Mouse (Mus musculus) MEL (cell line): ENCODE measurements around the gene Pcsk5. TPM values are rescaled to one million over a fixed set of nuclear protein-coding genes. Genes with fewer than 3 reads are reported as not detected.

Experiments used
- DNase-seq: peaks from one replicate; pipeline ENCODE4 v3.0.0; 2011; ENCODE audit warnings: low read depth, low spot score
- H3K27ac ChIP-seq: 2 replicates; pipeline ENCODE4 v1.5.1; 2012; ENCODE audit warnings: low read depth, mild to moderate bottlenecking, control low read depth, low read length, moderate library complexity; ENCODE audit not compliant: control insufficient read depth
- H3K27me3 ChIP-seq, 2 experiments: fragments of 150-350 bp in 1 of 2; sonication (generic) in 1 of 2; 2 replicates each; pipeline ENCODE4 v1.6.1; 2012; ENCODE audit warnings: low read length in 2 of 2, mild to moderate bottlenecking in 2 of 2, improper control_type of control experiment in 1 of 2, moderate library complexity in 1 of 2; ENCODE audit not compliant: insufficient read depth in 2 of 2, control insufficient read depth in 1 of 2
- H3K36me3 ChIP-seq, 2 experiments: 2 replicates each; pipeline ENCODE4 v1.6.1; 2012 to 2014; ENCODE audit warnings: low read length in 2 of 2, improper control_type of control experiment in 1 of 2, inconsistent platforms in 1 of 2, mild to moderate bottlenecking in 1 of 2; ENCODE audit not compliant: insufficient read depth in 2 of 2, control insufficient read depth in 1 of 2
- H3K4me1 ChIP-seq, 2 experiments: fragments of 150-350 bp in 1 of 2; sonication (generic) in 1 of 2; 2 replicates each; pipeline ENCODE4 v1.6.1; 2012; ENCODE audit warnings: low read length in 2 of 2, improper control_type of control experiment in 1 of 2, mild to moderate bottlenecking in 1 of 2; ENCODE audit not compliant: insufficient read depth in 2 of 2, control insufficient read depth in 1 of 2
- H3K4me3 ChIP-seq, 2 experiments: fragments of 150-350 bp in 1 of 2; sonication (generic) in 1 of 2; 2 replicates each; pipeline ENCODE4 v1.5.1; 2012; ENCODE audit warnings: low read depth in 2 of 2, low read length in 2 of 2, mild to moderate bottlenecking in 2 of 2, moderate library complexity in 2 of 2, control low read depth in 1 of 2, improper control_type of control experiment in 1 of 2; ENCODE audit not compliant: control insufficient read depth in 1 of 2, insufficient read depth in 1 of 2
- H3K79me2 ChIP-seq: 2 replicates; pipeline ENCODE4 v1.6.1; 2012; ENCODE audit warnings: mild to moderate bottlenecking, low read length, moderate library complexity; ENCODE audit not compliant: control insufficient read depth, poor library complexity, insufficient read depth
- H3K9ac ChIP-seq: 2 replicates; pipeline ENCODE4 v1.6.1; 2012; ENCODE audit warnings: low read depth, mild to moderate bottlenecking, control low read depth, low read length, moderate library complexity; ENCODE audit not compliant: control insufficient read depth, poor library complexity, severe bottlenecking
- H3K9me3 ChIP-seq: fragments of 150-350 bp; sonication (generic); replicated peaks from 2 replicates; pipeline ENCODE4 v1.6.1; 2012; ENCODE audit warnings: mild to moderate bottlenecking, low read length, improper control_type of control experiment, moderate library complexity; ENCODE audit not compliant: insufficient read depth
- BHLHE40 ChIP-seq: IDR thresholded peaks from 2 replicates; pipeline ENCODE4 v1.6.1; 2012; ENCODE audit warnings: low read depth, mild to moderate bottlenecking, inconsistent platforms, low read length, improper control_type of control experiment, borderline replicate concordance
- CHD1 ChIP-seq: IDR thresholded peaks from 2 replicates; pipeline ENCODE4 v1.6.1; 2012; ENCODE audit warnings: low read depth, mild to moderate bottlenecking, inconsistent platforms, low read length, improper control_type of control experiment
- CHD2 ChIP-seq: IDR thresholded peaks from 2 replicates; pipeline ENCODE4 v1.6.1; 2011; ENCODE audit warnings: low read length, improper control_type of control experiment
- EP300 ChIP-seq, 2 experiments: IDR thresholded peaks; 2 replicates each; pipeline ENCODE4 v1.6.1; 2011; ENCODE audit warnings: improper control_type of control experiment in 2 of 2, low read length in 2 of 2, low read depth in 1 of 2, mild to moderate bottlenecking in 1 of 2
- ETS1 ChIP-seq: IDR thresholded peaks from 2 replicates; pipeline ENCODE4 v1.6.1; 2012; ENCODE audit warnings: low read depth, mild to moderate bottlenecking, inconsistent platforms, low read length, improper control_type of control experiment, moderate library complexity
- KAT2A ChIP-seq: conservative IDR thresholded peaks from 2 replicates; pipeline ENCODE4 v1.6.1; 2012; ENCODE audit warnings: low read depth, low read length, improper control_type of control experiment, inconsistent platforms
- MAFK ChIP-seq: IDR thresholded peaks from 2 replicates; pipeline ENCODE4 v1.6.1; 2011; ENCODE audit warnings: low read depth, mild to moderate bottlenecking, low read length, improper control_type of control experiment, borderline replicate concordance
- MAX ChIP-seq: IDR thresholded peaks from 2 replicates; pipeline ENCODE4 v1.6.1; 2011; ENCODE audit warnings: low read length, improper control_type of control experiment
- MAZ ChIP-seq: IDR thresholded peaks from 2 replicates; pipeline ENCODE4 v1.6.1; 2012; ENCODE audit warnings: low read depth, mild to moderate bottlenecking, inconsistent platforms, low read length, improper control_type of control experiment
- POLR2A ChIP-seq, 2 experiments: IDR thresholded peaks; 2 replicates each; pipeline ENCODE4 v1.6.1; 2011 to 2012; ENCODE audit warnings: low read length in 2 of 2, mild to moderate bottlenecking in 2 of 2, control low read depth in 1 of 2, improper control_type of control experiment in 1 of 2, low read depth in 1 of 2, moderate library complexity in 1 of 2; ENCODE audit not compliant: control insufficient read depth in 1 of 2, insufficient read depth in 1 of 2, poor library complexity in 1 of 2
- POLR2AphosphoS5 ChIP-seq: IDR thresholded peaks from 2 replicates; pipeline ENCODE4 v1.6.1; 2012; ENCODE audit warnings: low read depth, borderline replicate concordance, mild to moderate bottlenecking, inconsistent platforms, low read length, moderate library complexity, mixed read lengths
- RAD21 ChIP-seq: IDR thresholded peaks from 2 replicates; pipeline ENCODE4 v1.6.1; 2011; ENCODE audit warnings: mild to moderate bottlenecking, low read depth, low read length, improper control_type of control experiment
- RCOR1 ChIP-seq: IDR thresholded peaks from 2 replicates; pipeline ENCODE4 v1.6.1; 2012; ENCODE audit warnings: low read depth, mild to moderate bottlenecking, inconsistent platforms, low read length, improper control_type of control experiment
- SIN3A ChIP-seq: IDR thresholded peaks from 2 replicates; pipeline ENCODE4 v1.6.1; 2012; ENCODE audit warnings: low read length, improper control_type of control experiment, inconsistent platforms
- TAL1 ChIP-seq: IDR thresholded peaks from 2 replicates; pipeline ENCODE4 v1.6.1; 2012; ENCODE audit warnings: mild to moderate bottlenecking, inconsistent platforms, low read length, moderate library complexity, mixed read lengths
- TBP ChIP-seq: IDR thresholded peaks from 2 replicates; pipeline ENCODE4 v1.8.0; 2011; ENCODE audit warnings: low read depth, low read length, improper control_type of control experiment
- TCF12 ChIP-seq: IDR thresholded peaks from 2 replicates; pipeline ENCODE4 v1.6.1; 2014; ENCODE audit warnings: low read depth, mild to moderate bottlenecking, inconsistent platforms, low read length, improper control_type of control experiment, moderate library complexity
- ZC3H11A ChIP-seq: IDR thresholded peaks from 2 replicates; pipeline ENCODE4 v1.6.1; 2012; ENCODE audit warnings: low read depth, mild to moderate bottlenecking, inconsistent platforms, low read length, improper control_type of control experiment
- ZKSCAN1 ChIP-seq: IDR thresholded peaks from 2 replicates; pipeline ENCODE4 v1.6.1; 2012; ENCODE audit warnings: low read depth, mild to moderate bottlenecking, inconsistent platforms, low read length, improper control_type of control experiment, moderate library complexity
- polyA plus RNA-seq, 2 experiments: library from polyadenylated mRNA; stranded (reverse) in 1 of 2; unstranded in 1 of 2; fragments of >175 nt in 1 of 2; fragments of >200 nt in 1 of 2; gene quantifications; 2 replicates each; pipeline versions ENCODE4 v1.2.1 to v1.2.4; 2012; ENCODE audit warnings: low replicate concordance in 2 of 2, low read depth in 1 of 2; ENCODE audit not compliant: insufficient read length in 2 of 2, insufficient read depth in 1 of 2, missing spikeins in 1 of 2
- total RNA-seq: library from RNA; depleted of rRNA; stranded (reverse); fragments of 300-350 nt; gene quantifications from 2 replicates; pipeline ENCODE4 v1.2.3, GENCODE M21; 2012

Pcsk5 gene
- total and polyA plus RNA-seq, 3 experiments: not detected

GRCm38 (mm10) chr19:17813449-17813990 lies 23.9 kb downstream of the Pcsk5 start:
- Histone ChIP-seq H3K4me3 (no peak overlapping the region), H3K9ac (no peak overlapping the region), H3K27ac (no peak overlapping the region), H3K36me3 (no peaks in the 10 kb centered on the region), H3K4me1 (no peaks in the 10 kb centered on the region), H3K27me3 (no peaks in the 10 kb centered on the region), H3K9me3 (no peaks in the 10 kb centered on the region), H3K79me2 (no peaks in the 10 kb centered on the region)
- no peak for DNase-seq
- TF ChIP-seq MAZ (no peak), ZKSCAN1 (no peak), ZC3H11A (no peak), POLR2A (IDR thresholded peaks at IDR 0.05; ENCODE audit: control insufficient read depth in 1 of 2, insufficient read depth in 1 of 2, low read depth in 1 of 2, low read length in 2 of 2, poor library complexity in 1 of 2) (no peak), POLR2AphosphoS5 (no peak), MAX (no peak), TBP (no peak), RAD21 (no peak), SIN3A (no peak), TAL1 (no peak), BHLHE40 (no peak), CHD2 (no peak), TCF12 (no peak)

GRCm38 (mm10) chr19:17812661-17813060 lies 24.8 kb downstream of the Pcsk5 start:
- Histone ChIP-seq H3K36me3 (no peaks in the 10 kb centered on the region), H3K4me3 (no peak overlapping the region), H3K79me2 (no peaks in the 10 kb centered on the region), H3K27me3 (no peaks in the 10 kb centered on the region), H3K27ac (no peak overlapping the region), H3K9me3 (no peaks in the 10 kb centered on the region), H3K9ac (no peak overlapping the region), H3K4me1 (no peaks in the 10 kb centered on the region)
- DNase-seq: no peak
- TF ChIP-seq EP300 (IDR thresholded peaks at IDR 0.05; ENCODE audit: low read depth in 1 of 2, low read length in 2 of 2): no peak
- TF ChIP-seq KAT2A: no peak
- no peak for TF ChIP-seq CHD1
- TF ChIP-seq MAFK: no peak
- TF ChIP-seq POLR2A (IDR thresholded peaks at IDR 0.05; ENCODE audit: control insufficient read depth in 1 of 2, insufficient read depth in 1 of 2, low read depth in 1 of 2, low read length in 2 of 2, poor library complexity in 1 of 2): no peak
- no peak for TF ChIP-seq ETS1
- no peak for TF ChIP-seq ZKSCAN1
- TF ChIP-seq ZC3H11A: no peak
- TF ChIP-seq RCOR1: no peak
